Mouse (Mus musculus) ES-Bruce4 (cell line): ENCODE measurements around the gene Uso1.

Source experiments
- CTCF ChIP-seq: IDR thresholded peaks from one replicate; pipeline ENCODE4 v1.8.1; 2011; ENCODE audit warnings: low read depth, low read length
- EP300 ChIP-seq: IDR thresholded peaks from 2 replicates; pipeline ENCODE4 v1.6.1; 2011; ENCODE audit warnings: low read depth, low read length; ENCODE audit not compliant: insufficient read depth
- POLR2A ChIP-seq: IDR thresholded peaks from one replicate; pipeline ENCODE4 v1.8.1; 2011; ENCODE audit warnings: low read length; ENCODE audit not compliant: insufficient read depth

DNA sequence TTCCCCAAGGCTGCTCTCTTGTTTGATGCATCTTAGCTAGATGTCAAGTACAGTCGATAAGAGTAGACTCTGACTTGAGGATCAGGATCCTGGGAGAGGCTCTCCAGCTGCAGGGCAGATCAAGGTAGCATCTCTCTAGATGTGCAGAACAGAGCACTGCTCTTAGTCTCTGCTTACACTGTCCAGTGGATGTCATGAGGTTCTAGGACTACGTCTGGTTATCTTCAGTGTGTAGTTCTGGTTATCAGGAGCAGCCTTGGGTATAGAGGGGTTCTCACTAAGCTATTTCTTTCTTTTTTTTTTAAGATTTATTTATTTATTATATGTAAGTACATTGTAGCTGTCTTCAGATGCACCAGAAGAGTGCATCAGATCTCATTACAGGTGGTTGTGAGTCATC, 22.8 kb upstream of the Uso1 start:
- no peak for TF ChIP-seq EP300
- TF ChIP-seq CTCF, result no peak
- no peak for TF ChIP-seq POLR2A
